ENCODE assay signal across 28 mouse cellular contexts in genomic region chr15:6483561-6483960, GRCm38 (mm10). TPM values are rescaled to one million over a fixed set of nuclear protein-coding genes. Genes with fewer than 3 reads are reported as not detected.
"Had no signal": no experiment of that assay in that cellular context is flagged by ENCODE, and none has a peak within 500 bp of the region (broad histone marks: within the 10 kb centered on the region; RNA-seq: fewer than 3 reads in every experiment).

No protein-coding gene starts in this region.

- H3K36me3 ChIP-seq: liver, embryonic 13.5 days; midbrain, embryonic 12.5 days; midbrain, embryonic 15.5 days; neural tube, embryonic 12.5 days; neural tube, embryonic 15.5 days had no signal

- H3K4me2 ChIP-seq: liver, embryonic 13.5 days; midbrain, embryonic 12.5 days; midbrain, embryonic 15.5 days; neural tube, embryonic 12.5 days; neural tube, embryonic 15.5 days had no signal

- DNase-seq: layer of hippocampus, adult 9-11 months; liver, embryonic 13.5 days; lung, adult 2 months; lung, postnatal 4 days; right cerebral cortex, adult 18-20 months; right cerebral cortex, postnatal 14 days; right cerebral cortex, postnatal 4 days; thymus, adult 2 months; thymus, postnatal 14 days; thymus, postnatal 4 days had no signal

- H3K9me3 ChIP-seq: liver, embryonic 13.5 days; midbrain, embryonic 12.5 days; midbrain, embryonic 15.5 days; neural tube, embryonic 12.5 days; neural tube, embryonic 15.5 days had no signal

- ATAC-seq: hindbrain, postnatal 0 days; inflammation-experienced regulatory T-cells, adult 6 months; intestine, embryonic 16.5 days; midbrain, embryonic 15.5 days had no signal

- H3K9ac ChIP-seq: liver, embryonic 13.5 days; midbrain, embryonic 12.5 days; midbrain, embryonic 15.5 days; neural tube, embryonic 12.5 days; neural tube, embryonic 15.5 days had no signal

- H3K4me3 ChIP-seq: layer of hippocampus, adult 2 months; liver, embryonic 13.5 days; midbrain, embryonic 12.5 days; midbrain, embryonic 15.5 days; neural tube, embryonic 12.5 days; neural tube, embryonic 15.5 days had no signal

- H3K27ac ChIP-seq: hindbrain, postnatal 0 days; layer of hippocampus, adult 2 months; liver, embryonic 13.5 days; midbrain, embryonic 12.5 days; midbrain, embryonic 15.5 days; neural tube, embryonic 12.5 days; neural tube, embryonic 15.5 days; stomach, postnatal 0 days had no signal

- H3K4me1 ChIP-seq: liver, embryonic 13.5 days; midbrain, embryonic 12.5 days; midbrain, embryonic 15.5 days; neural tube, embryonic 12.5 days; neural tube, embryonic 15.5 days had no signal

- H3K27me3 ChIP-seq: liver, embryonic 13.5 days; midbrain, embryonic 12.5 days; midbrain, embryonic 15.5 days; neural tube, embryonic 12.5 days; neural tube, embryonic 15.5 days had no signal

RNA-seq across cellular contexts. Expression of gene C9, which starts 38.4 kb away (rescaled TPM):
- total RNA-seq: hindbrain, postnatal 0 days; layer of hippocampus, adult 2 months; layer of hippocampus, postnatal 25 days; left cerebral cortex, adult 18-20 months; left cerebral cortex, postnatal 10 days; left cerebral cortex, postnatal 36 days; megakaryocyte progenitor cell, adult 5-6 weeks had no signal
- polyA plus RNA-seq: hindbrain, postnatal 0 days; inflammation-experienced regulatory T-cells, adult 6 months; large intestine, adult 2 months; limb, embryonic 11.5 days; lung, adult 2 months; lung, embryonic 16.5 days; midbrain, embryonic 15.5 days; neural tube, embryonic 12.5 days; neural tube, embryonic 15.5 days; stomach, embryonic 14.5 days; stomach, postnatal 0 days; thymus, adult 2 months had no signal
